8 mouse cellular contexts compared by ENCODE assay signal in genomic region chr10:39320798-39321622, GRCm38 (mm10). TPM values are rescaled to one million over a fixed set of nuclear protein-coding genes. Genes with fewer than 3 reads are reported as not detected.
DNase-seq lines count a peak whose midpoint lies in the region; ATAC-seq lines count a peak whose summit lies in the region.

No protein-coding gene starts in this region.

- no peaks in the 10 kb centered on the region for H3K27me3 ChIP-seq in midbrain, embryonic 16.5 days (ENCODE audit: control insufficient read depth, insufficient read depth, low read depth, low read length)

- intact Hi-C loops in gastrocnemius, postnatal 14 days (cut with DNase I; ENCODE audit: low total_unique reads): no loop called here

- H3K4me2 ChIP-seq in midbrain, embryonic 16.5 days (ENCODE audit: low read length): peak overlapping the region; percentile 25

- H3K4me3 ChIP-seq in midbrain, embryonic 16.5 days (ENCODE audit: low read depth, low read length): no peak overlapping the region

- ATAC-seq in midbrain, embryonic 16.5 days: peak; percentile 80

- DNase-seq in MN1 (ENCODE audit: low spot score): peak; percentile 82
- peak; percentile 49 for DNase-seq in cerebellum, adult 9-11 months
- peak; percentile 96 for DNase-seq in heart, adult 11 months
- peak; percentile 77 for DNase-seq in hindlimb bud, embryonic 11.5 days (ENCODE audit: extremely low spot score, low read depth, low spot score)
- DNase-seq in thymus, postnatal 36 days: no peak
- DNase-seq in frontal cortex, postnatal 14 days (ENCODE audit: low spot score in 2 of 2): no peak
- no peak for DNase-seq in gastrocnemius, postnatal 14 days

- no peak overlapping the region for H3K9ac ChIP-seq in midbrain, embryonic 16.5 days (ENCODE audit: low read depth, low read length)

- H3K36me3 ChIP-seq in midbrain, embryonic 16.5 days (ENCODE audit: control insufficient read depth, insufficient read depth, low read length): no peaks in the 10 kb centered on the region

- H3K4me1 ChIP-seq in midbrain, embryonic 16.5 days (ENCODE audit: control insufficient read depth, insufficient read depth, low read length): peaks cover 5% of the 10 kb centered on the region; the same call in 1 of the 2 replicates

- H3K9me3 ChIP-seq in midbrain, embryonic 16.5 days (replicated peaks; ENCODE audit: control insufficient read depth, low read length, poor library complexity, severe bottlenecking): no peaks in the 10 kb centered on the region

- no peak overlapping the region for H3K27ac ChIP-seq in midbrain, embryonic 16.5 days (ENCODE audit: low read length)

- 56% methylated on average over 17 of the region's 17 CpGs for WGBS in midbrain, embryonic 16.5 days

RNA-seq across cellular contexts. Expression of gene Fyn, which starts 47.6 kb away (rescaled TPM):
- 71.2 and 71.3 TPM in 2 replicates for polyA plus RNA-seq in midbrain, embryonic 16.5 days (2015; fragmentation: Nextera tagmentation; extraction: Ambion mirVana)
- total RNA-seq in gastrocnemius, postnatal 14 days (2021): 10 to 100 TPM; 13.3 to 17.8 TPM

Comparison
In these comparisons a context has a peak if more than half of its experiments do, and no peak if none do; other contexts are left out.
1. DNase-seq: peak in MN1 (single experiment), cerebellum, adult 9-11 months (single experiment), heart, adult 11 months (single experiment) and hindlimb bud, embryonic 11.5 days (single experiment); none in thymus, postnatal 36 days (0 of 2), frontal cortex, postnatal 14 days (0 of 2) and gastrocnemius, postnatal 14 days (single experiment).